In the genomic region with DNA sequence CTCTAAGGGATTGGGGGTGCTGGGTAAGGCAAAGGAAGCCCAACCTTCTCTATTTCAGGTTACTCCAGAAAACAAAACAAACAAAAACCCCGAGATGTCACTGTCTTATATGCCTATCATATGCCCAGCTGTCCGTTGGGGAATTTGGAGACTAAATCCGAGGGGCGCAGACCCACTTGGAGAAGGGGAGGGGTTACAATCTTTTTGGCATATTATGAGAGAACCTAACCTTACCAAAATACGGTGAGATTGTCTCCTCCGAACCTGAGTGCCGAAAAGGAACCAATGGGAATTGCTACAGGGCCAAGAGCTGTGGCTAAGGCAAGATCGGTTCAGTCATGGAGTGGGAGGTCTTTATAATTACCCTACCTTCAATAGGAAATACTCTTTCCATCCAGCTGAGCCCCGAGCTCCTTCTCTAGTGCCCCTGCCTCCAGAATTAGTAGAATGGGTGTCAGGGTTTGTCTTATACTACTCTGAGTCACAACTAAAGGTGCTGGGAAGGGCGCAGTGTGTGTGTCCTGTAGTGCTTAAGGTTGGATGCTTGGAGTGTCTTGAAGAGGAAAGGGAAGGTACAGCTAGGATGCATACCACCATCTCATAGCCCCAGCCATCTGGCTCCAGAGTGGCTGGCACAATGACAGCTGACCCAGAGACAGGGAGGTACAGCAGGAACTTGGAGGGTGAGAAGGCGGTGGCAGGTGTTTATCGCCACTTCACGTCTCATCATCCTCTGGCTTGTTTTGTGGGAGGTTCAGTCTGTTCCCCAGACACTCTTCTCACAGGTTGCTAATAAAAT, we compare ENCODE assay signal across 2 mouse cellular contexts.
TF ChIP-seq lines count a peak whose summit lies in the region.

No protein-coding gene starts in this region.

TF ChIP-seq in C2C12, 6 proteins besides CTCF, POLR2A, EP300 and RAD21 (continued from another document):
- TF ChIP-seq CEBPB (IDR thresholded peaks at IDR 0.05; ENCODE audit: low read depth) (no peak), FOSL1 (IDR thresholded peaks at IDR 0.05; ENCODE audit: insufficient read depth, low read length, poor library complexity, severe bottlenecking) (no peak), MYOG (IDR thresholded peaks at IDR 0.05; ENCODE audit: control insufficient read depth, extremely low read depth, insufficient read length) (no peak), MYOD1 (IDR thresholded peaks at IDR 0.05; ENCODE audit: control insufficient read depth, insufficient read length, low read depth) (peak; percentile 3)

TF ChIP-seq in ES-E14, 5 proteins besides CTCF, POLR2A, EP300 and RAD21 (continued from another document):
- TF ChIP-seq HCFC1 (IDR thresholded peaks at IDR 0.05; ENCODE audit: borderline replicate concordance, insufficient read depth, low read length) (no peak), CHD2 (IDR thresholded peaks at IDR 0.05; ENCODE audit: low read depth, low read length) (no peak), ZC3H11A (IDR thresholded peaks at IDR 0.05; ENCODE audit: borderline replicate concordance, low read depth, low read length) (no peak), MAFK (IDR thresholded peaks at IDR 0.05; ENCODE audit: insufficient read depth, low read depth, low read length) (no peak)
